Mouse (Mus musculus): ENCODE results near the gene Tbc1d22a. TPM values are rescaled to one million over a fixed set of nuclear protein-coding genes. Genes with fewer than 3 reads are reported as not detected.

Tbc1d22a gene
- total RNA-seq, 1 experiment from 2014 or later: 14.6 TPM

DNA sequence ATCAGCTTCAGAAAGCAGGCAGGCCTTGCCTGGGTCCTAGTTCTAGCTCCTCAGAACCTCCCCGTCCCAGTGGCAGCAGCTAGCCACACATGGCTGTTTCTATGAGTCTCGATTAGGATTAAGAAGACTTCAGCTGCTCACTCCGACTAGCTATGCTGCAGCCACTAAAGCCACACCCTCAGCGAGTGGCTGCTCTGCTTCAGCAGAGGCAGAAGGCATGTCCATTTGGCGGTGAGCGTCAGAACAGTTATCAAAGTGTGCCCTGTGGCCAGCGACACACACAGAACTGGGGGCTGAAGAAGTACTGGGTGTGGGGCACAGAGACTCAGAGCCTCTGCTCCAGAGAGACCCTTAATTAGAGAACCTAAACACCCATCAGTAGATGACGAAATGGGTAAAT lies 210.7 kb downstream of the Tbc1d22a start:
- ATAC-seq (replicated peaks in 1 of 2; ENCODE audit: insufficient read depth in 1 of 2, low FRiP score in 2 of 2, low TSS enrichment in 1 of 2, low read depth in 1 of 2, poor library complexity in 2 of 2, severe bottlenecking in 2 of 2): no peak

DNA sequence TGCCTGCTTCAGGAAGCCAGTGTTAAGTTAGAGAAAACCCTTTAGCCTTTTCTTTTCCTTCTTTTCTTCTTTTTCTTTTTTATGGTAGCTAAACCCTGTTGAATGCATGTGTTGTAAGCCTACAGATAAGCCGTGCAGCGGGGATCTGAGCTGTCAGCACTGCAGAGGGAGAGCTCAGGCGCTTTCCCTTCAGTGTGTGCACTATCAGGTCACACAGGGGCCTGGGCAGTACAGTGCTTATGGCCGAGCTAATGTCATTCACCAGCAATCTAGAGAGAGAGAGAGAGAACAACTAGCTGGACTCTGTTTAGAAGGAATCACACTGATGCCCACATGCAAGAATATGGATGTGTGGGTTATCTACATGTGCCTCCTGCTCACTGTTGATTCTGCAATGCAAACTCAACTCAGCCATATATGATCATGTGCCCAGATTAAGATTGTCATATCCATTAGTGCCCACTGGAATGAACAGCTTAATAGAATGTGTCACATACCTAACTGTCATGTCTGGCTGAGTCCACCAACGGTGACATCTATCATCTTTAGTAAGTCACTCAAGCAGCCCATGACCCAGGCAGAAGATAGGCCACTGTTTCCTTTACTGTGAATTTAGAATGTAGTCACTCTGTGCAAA lies 212.2 kb downstream of the Tbc1d22a start:
- ATAC-seq (replicated peaks in 1 of 2; ENCODE audit: insufficient read depth in 1 of 2, low FRiP score in 2 of 2, low TSS enrichment in 1 of 2, low read depth in 1 of 2, poor library complexity in 2 of 2, severe bottlenecking in 2 of 2): 0 out of 4 replicates have a peak, but pooled peaks of 1 of the 2 experiments have one; percentile 22

DNA sequence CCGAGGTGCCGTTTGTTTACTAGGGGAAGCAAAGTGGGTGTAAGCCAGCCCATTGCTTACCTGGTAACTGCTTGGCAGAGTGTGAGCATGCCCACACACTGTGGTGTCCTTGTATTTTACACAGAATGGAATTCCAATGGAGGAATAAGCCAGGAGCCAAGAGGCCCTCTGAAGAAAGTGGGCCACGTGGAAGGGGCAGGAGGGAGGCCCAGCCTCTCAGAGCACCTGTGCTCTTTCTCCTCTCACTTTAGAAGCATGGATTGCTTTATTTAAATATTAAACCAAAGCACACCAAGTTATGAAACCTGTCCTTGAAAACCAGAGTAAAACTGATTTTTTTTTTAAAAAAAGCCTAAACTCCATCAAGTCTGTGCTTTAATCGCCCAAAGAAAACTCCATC lies 213.2 kb downstream of the Tbc1d22a start:
- no peak for ATAC-seq (replicated peaks in 1 of 2; ENCODE audit: insufficient read depth in 1 of 2, low FRiP score in 2 of 2, low TSS enrichment in 1 of 2, low read depth in 1 of 2, poor library complexity in 2 of 2, severe bottlenecking in 2 of 2)

DNA sequence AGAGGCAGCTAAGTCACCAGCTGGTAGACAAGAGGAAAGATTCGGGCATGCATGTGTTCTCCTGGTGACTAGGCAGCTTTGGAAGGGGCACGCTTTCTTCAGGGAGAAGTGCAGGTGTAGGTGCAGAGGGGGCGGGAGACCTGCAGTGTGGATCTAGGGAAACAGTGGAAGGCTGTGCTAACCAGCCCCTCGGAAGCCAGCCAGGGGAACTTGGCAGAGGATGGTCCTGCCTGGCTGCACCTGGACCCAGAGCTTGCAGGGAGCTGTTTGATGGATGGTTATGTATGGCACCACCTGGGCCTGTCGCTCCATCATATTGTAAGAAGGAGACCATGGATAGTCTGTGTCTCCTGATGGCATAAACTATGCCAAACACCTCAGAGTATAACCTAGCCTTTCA lies 214.2 kb downstream of the Tbc1d22a start:
- ATAC-seq (replicated peaks in 1 of 2; ENCODE audit: insufficient read depth in 1 of 2, low FRiP score in 2 of 2, low TSS enrichment in 1 of 2, low read depth in 1 of 2, poor library complexity in 2 of 2, severe bottlenecking in 2 of 2): no peak

DNA sequence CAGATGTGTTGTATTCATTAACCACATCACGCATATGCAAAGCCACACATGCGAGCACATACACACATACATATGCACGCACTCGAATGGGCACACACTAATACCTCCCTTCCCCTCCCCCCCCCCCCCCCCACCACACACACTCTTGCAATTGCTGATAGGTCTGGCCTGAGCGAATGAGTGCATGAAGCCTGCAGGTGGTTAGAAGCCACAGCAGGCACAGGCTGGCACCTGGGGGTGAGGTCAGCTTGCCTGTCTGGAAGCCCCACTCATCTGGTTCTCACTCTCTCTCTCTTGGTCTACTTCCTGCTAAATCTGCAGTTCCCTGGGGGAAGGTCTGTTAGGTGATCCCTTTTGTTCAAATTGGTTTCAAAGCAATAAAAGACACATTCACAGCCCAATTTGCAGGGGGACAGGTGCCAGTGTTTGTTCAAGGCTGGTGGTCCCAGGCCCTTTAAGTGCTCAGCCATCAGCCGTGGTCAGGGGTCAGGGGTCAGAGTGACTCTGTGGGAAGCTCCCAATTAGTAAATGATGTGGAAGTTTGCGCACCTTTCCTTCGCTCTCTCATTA lies 215.6 kb downstream of the Tbc1d22a start:
- ATAC-seq (replicated peaks in 1 of 2; ENCODE audit: insufficient read depth in 1 of 2, low FRiP score in 2 of 2, low TSS enrichment in 1 of 2, low read depth in 1 of 2, poor library complexity in 2 of 2, severe bottlenecking in 2 of 2): no peak

DNA sequence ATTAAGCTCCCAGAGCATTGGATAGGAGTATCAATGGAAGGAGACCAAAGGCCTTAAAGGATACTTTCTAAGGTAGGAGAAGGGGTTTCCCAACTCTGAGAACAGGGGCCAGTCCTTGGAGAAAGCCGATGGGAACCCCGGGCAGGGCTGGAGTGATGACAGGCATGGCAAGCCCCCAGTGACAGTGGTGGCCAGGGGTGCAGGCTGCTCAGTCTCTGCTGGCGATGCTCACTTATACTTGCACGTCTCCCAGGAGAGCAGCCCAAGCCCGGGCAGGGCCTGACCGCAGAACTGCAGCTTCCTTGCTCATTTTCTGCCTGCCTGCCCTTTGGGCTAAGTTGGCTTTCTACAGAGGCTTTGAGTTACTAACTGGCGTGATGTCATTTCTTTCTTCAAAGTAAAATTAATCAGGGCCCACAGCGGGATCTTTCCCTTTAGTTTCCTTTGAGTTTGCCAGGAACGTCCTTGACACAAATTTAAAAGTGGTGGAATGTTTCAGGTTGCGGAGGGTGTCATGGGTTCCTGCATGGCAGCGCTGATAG lies 217.4 kb downstream of the Tbc1d22a start:
- ATAC-seq (replicated peaks in 1 of 2; ENCODE audit: insufficient read depth in 1 of 2, low FRiP score in 2 of 2, low TSS enrichment in 1 of 2, low read depth in 1 of 2, poor library complexity in 2 of 2, severe bottlenecking in 2 of 2): no peak

DNA sequence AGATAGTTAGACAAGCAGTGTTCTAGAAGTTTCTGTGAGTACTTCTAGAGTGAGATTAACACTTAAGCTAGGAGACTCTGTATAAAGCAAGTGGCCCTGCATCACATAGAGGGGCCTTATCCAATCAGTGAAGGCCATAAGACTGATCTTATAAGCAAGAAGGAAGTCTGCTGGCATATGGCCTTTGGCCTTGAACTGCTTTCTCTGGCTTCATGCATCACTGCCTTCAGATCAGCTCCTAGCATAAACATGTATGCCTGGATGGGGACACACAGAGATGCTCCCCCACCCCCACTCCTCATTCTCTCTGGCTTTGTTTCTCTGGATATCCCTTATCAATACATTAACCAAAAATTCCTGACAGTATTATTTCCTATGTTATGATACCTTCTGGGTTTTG lies 218.5 kb downstream of the Tbc1d22a start:
- ATAC-seq (replicated peaks in 1 of 2; ENCODE audit: insufficient read depth in 1 of 2, low FRiP score in 2 of 2, low TSS enrichment in 1 of 2, low read depth in 1 of 2, poor library complexity in 2 of 2, severe bottlenecking in 2 of 2): no peak

DNA sequence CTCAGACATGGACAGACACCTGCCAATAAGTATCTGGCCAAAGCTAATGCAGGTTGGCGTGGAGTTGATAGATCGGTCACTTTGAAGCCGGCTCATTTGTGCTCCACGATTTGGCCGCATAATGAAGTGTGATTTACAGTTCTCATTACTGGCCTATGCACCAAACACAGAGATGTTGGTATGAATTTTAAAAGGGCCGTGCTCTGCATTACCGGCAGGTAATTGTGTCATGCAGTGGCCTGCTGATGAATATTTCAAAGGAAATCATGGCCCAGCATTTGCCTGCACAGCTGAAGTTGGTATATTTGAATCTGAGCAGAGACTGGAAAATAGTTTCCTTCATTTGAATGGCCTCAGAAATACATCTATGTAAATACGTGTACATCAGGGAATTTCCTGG lies 219.1 kb downstream of the Tbc1d22a start:
- ATAC-seq (replicated peaks in 1 of 2; ENCODE audit: insufficient read depth in 1 of 2, low FRiP score in 2 of 2, low TSS enrichment in 1 of 2, low read depth in 1 of 2, poor library complexity in 2 of 2, severe bottlenecking in 2 of 2): no peak

DNA sequence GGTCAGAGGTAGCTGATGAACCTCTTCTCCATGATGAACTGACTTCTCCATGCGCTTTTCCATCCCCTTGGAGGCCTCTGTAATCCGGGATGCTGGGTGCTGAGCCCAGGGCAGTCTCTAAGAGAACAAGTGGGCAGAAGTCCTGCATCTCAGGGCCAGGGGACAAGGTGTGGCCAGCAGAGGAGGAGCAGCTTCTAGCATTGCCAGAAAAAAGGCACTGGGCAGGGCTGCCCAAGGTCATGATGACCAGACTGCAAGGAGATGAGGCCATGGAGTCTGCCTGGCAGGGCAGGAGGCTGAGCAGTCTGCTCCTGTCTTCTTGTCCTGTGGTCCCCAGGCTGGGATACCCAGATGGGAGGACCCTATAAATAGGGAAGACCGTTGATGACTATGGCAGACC lies 220.0 kb downstream of the Tbc1d22a start:
- ATAC-seq (replicated peaks in 1 of 2; ENCODE audit: insufficient read depth in 1 of 2, low FRiP score in 2 of 2, low TSS enrichment in 1 of 2, low read depth in 1 of 2, poor library complexity in 2 of 2, severe bottlenecking in 2 of 2): no peak

DNA sequence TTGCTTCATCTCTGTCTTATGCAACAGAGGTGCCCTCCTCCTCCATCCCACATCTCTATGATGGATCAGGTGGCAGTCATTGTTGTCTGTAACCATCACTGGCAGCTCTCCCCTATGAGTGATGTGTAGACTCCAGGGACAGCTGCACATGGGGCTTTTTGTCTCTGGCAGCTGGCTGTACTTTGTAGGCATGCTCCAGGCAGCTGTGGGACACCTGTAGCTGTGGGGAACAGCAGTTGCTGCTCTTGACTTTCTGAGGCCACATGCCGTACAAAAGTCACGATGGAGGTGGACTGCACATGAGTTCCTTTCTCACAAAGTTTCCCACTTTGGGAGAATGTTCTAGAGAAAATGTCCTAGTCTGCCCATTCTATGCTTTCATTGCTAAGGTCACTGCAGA lies 223.1 kb downstream of the Tbc1d22a start:
- no peak for ATAC-seq (replicated peaks in 1 of 2; ENCODE audit: insufficient read depth in 1 of 2, low FRiP score in 2 of 2, low TSS enrichment in 1 of 2, low read depth in 1 of 2, poor library complexity in 2 of 2, severe bottlenecking in 2 of 2)

DNA sequence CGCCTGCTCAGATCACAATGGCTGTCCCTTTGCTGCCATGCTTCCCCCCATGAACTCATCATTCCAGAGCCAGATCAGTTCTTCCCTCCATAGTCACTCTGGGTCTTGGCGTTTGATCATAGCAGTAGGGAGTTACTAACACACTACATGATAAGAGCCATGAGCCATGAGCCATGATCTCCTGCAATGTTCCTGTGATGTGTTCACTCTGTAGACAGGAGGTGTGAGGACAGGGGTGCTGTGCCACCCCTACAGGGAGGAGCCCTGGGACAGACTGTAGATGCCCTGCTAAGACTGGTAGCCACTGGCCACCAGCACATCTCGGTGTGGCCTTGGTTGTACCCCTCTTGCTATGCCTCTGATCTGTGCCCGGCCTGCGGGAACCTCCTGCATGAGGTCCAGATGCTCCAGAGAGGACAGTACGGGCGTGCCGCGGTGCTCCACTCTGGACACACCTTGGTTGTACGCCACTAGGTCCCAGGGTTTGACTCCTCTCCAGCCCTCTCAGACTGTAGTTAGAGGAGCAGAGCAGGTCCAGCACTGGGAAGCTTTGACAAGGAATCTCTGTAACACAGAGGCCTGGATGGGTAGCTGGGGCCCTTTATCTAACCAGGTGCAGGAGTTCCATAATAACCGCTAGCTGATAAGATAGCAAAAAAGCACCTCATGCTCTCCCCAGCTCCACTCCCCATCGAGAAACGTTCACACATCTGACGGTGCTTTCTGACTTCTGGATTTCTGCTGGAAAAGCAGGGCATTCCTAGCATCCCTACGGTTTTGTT lies 224.9 kb downstream of the Tbc1d22a start:
- no peak for ATAC-seq (replicated peaks in 1 of 2; ENCODE audit: insufficient read depth in 1 of 2, low FRiP score in 2 of 2, low TSS enrichment in 1 of 2, low read depth in 1 of 2, poor library complexity in 2 of 2, severe bottlenecking in 2 of 2)

DNA sequence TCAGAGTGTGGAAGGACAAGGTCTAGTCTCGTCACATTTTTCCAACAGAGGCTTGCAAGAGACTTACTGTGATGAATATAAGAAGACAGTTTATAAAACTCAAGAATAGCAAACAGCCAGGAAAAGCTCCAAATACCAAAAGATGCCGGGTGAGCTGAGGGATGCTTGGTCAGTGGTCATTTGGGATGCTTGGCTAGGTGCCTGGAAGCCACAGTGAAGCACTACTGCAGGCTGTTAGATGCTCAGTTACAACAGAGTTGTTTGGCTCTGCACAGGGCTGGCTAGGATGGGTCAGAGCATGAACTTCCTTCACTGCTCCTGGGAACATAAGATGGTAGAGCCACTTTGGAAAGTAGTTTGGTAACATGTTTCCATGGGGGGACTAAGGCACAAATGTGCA lies 230.0 kb downstream of the Tbc1d22a start:
- no peak for ATAC-seq (replicated peaks in 1 of 2; ENCODE audit: insufficient read depth in 1 of 2, low FRiP score in 2 of 2, low TSS enrichment in 1 of 2, low read depth in 1 of 2, poor library complexity in 2 of 2, severe bottlenecking in 2 of 2)

DNA sequence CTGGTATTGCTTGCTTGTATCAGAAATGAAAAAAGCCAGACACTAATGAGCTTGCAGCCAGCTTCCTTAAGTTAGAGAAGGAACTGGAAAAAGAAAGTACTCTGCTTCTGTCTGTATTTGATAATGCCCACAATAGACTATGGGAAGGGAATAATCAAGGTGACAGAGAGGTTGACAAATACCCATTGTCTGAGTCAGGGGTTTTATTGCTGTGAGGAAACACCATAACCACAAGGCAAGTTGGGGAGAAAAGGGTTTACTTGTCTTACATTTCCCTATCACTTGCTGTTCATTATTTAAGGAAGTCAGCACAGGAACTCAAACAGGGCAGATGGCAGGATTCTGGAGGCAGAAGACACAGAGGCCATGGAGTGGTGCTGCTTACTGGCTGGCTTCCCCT lies 231.8 kb downstream of the Tbc1d22a start:
- ATAC-seq (replicated peaks in 1 of 2; ENCODE audit: insufficient read depth in 1 of 2, low FRiP score in 2 of 2, low TSS enrichment in 1 of 2, low read depth in 1 of 2, poor library complexity in 2 of 2, severe bottlenecking in 2 of 2): peak; percentile 33 to 46; a peak in 1 of 4 replicates

DNA sequence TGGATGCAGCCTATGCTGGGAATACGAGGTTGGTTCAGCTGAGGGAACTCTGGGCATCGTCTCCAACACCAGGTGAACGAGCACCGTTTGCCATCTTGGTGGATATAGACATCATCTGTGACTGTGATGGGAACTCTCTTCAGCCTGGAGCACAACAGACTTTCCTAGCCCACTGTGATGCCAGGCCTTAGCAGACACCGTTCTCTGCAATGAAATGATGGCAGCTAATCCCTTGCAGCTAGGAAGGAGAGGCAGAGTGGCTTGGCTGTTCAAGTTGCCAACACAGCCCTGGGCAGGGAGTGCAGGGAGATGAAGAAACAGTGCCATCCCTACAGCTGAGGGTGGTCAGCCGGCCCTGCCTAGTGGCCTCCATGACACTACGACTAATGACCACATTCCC lies 233.0 kb downstream of the Tbc1d22a start:
- no peak for ATAC-seq (replicated peaks in 1 of 2; ENCODE audit: insufficient read depth in 1 of 2, low FRiP score in 2 of 2, low TSS enrichment in 1 of 2, low read depth in 1 of 2, poor library complexity in 2 of 2, severe bottlenecking in 2 of 2)

DNA sequence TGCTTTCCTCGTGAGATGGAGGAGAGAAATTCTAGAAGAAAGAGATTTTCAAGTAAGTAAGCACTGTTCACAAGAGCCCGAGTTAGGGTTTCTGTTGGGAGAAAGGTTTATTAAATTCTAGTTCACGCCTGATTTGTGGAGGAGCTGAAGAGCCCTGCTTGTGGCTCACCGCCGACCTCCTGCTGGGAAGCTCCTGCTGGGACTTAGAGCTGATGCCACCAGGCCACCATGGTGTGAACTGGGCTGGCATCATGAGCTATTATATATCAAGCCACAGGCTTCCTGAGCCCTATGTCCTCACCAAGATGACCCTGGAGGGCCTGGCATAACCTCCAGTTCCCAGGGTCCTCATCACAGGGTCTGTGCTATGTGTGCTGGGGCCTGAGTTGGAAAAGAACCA lies 235.0 kb downstream of the Tbc1d22a start:
- ATAC-seq (replicated peaks in 1 of 2; ENCODE audit: insufficient read depth in 1 of 2, low FRiP score in 2 of 2, low TSS enrichment in 1 of 2, low read depth in 1 of 2, poor library complexity in 2 of 2, severe bottlenecking in 2 of 2): no peak

DNA sequence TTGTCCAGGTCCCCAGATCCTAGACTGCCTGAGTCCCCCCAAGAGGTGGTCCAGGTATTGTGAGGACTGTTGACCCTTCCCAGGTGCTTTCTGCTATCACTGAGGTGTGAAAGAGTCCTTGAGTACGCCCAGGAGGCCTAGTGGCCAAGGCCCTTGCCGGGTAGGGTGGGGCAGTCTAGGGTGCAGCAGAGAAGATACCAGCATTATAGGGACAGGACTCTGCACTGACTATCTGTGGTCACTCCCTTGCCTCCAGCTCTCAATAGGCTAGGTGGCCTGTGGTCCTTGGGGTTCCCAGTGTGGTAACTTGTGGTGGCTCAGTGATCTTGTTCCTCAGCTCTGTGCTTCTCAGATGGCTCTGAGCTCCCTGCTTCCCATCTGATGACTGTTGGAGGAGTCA lies 235.5 kb downstream of the Tbc1d22a start:
- ATAC-seq (replicated peaks in 1 of 2; ENCODE audit: insufficient read depth in 1 of 2, low FRiP score in 2 of 2, low TSS enrichment in 1 of 2, low read depth in 1 of 2, poor library complexity in 2 of 2, severe bottlenecking in 2 of 2): no peak

DNA sequence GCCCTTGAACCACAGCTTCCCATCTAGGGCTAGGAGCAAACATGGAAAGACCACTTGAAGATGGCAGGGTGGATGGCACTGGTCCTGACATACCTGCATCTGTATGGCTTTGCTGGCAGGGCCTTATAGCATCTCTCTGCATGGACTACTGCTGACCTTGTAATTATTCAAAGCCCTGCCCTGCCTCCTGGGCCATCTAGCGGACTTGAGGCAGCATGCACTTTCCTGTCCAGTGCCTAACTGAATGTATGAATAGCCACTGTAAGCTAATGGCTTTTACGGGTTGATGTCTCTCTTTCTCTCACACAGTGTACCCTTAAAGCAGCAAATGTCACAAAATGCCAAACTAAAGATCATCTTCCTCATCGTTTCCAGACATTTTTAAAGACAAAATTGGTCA lies 245.2 kb downstream of the Tbc1d22a start:
- no peak for ATAC-seq (replicated peaks in 1 of 2; ENCODE audit: insufficient read depth in 1 of 2, low FRiP score in 2 of 2, low TSS enrichment in 1 of 2, low read depth in 1 of 2, poor library complexity in 2 of 2, severe bottlenecking in 2 of 2)

DNA sequence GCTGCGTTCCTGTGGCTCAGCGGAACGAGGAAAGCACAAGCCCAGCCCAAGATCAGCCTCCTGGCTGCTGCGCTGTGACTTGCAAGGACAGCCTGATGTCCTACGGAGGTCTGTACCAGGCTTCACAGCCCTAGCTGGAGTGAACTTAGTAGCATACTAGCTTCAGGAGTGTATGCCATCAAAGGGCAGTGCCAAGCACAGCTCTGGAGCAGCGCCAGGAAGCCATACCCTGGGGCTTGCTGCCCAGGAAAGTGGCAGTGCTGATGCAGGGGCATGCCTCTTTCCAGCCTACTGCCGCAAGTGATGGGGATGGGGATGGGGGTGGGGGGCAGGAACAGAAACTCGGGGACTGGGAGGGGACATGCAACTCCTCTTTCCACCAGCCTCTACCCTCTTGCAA lies 248.4 kb downstream of the Tbc1d22a start:
- no peak for ATAC-seq (replicated peaks in 1 of 2; ENCODE audit: insufficient read depth in 1 of 2, low FRiP score in 2 of 2, low TSS enrichment in 1 of 2, low read depth in 1 of 2, poor library complexity in 2 of 2, severe bottlenecking in 2 of 2)

Measured in hematopoietic stem cell, adult 5-6 weeks (primary cell).